Mouse (Mus musculus) layer of hippocampus, adult 9-11 months (tissue): ENCODE measurements around the gene Scn3a.
"Not testable (repeated sequence)": the region's sequence is repeated elsewhere in the genome, so short reads cannot be mapped to it uniquely, and the experiment has no call there.

ENCODE experiments used
- DNase-seq: peaks from one replicate; pipeline ENCODE4 v3.0.0; 2022

Gene Scn3a

DNA sequence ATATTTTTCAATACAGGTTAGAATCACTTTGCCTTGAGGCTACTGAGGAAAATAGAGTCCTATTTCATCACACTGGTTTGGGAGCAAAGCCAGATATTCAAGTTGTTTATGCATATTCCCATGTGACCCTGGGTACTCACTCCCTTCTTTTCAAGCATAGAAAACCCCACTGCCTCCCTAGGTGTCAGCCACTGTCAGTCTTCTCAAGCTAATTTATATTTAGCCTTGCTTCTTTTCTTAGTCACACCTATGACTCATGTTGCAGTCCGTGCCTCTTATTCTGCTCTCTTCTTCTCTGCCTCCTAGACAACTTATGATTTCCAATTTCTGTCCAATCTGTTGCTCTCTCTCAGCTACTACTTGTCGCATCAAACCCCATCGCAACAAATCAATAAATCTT lies 84.0 kb downstream of the Scn3a start:
- peak; percentile 6 for DNase-seq

DNA sequence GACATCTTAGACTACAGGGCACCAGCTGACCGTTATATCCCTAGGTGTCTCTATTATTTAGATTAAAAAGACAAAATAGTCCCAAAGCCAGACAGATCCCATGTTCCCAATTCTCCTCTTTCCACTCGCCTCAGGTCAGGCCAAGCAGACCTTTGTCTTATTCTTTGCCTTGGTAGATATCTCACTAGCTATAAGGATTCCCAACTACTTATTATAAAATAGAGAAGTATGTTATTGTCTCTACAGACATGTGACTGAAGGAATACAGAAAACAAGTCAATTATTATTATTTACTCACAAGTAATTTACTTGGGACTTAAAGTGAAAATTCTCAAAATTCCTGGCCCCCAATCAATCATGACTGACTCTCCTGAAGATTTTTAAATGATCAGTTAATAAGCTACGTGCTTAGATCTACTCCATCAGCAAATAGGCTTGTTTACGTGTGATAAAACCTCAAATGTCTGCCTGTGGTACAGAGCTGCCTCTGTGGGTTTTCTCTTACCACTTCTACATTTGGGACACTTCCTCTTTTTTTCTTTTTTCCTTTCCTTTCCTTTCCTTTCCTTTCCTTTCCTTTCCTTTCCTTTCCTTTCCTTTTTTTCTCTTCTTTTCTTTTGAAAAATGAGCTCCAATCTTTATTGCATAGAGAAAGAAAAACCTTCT lies 86.3 kb downstream of the Scn3a start:
- no peak for DNase-seq

GRCm38 (mm10) chr2:65471311-65471882 lies 96.0 kb downstream of the Scn3a start:
- DNase-seq = peak; percentile 10

DNA sequence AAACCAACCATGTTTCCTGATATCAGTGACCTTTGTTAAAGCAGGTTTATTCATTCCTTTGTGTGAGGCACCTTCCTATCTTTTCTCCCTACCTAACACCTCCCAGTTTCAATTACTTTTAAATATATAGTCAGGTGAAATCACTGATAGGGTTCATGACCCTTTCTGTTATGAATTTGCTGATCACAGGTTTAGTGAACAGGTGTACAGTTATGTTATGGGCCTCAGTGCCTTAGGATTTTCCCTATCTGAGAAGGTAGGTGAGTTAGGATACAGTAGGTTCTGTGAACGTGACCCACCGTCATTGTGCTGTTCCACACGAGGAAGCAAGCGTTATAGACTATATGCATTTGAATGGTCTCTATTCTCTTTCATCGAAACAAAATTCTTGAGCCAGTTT lies 101.7 kb downstream of the Scn3a start:
- no peak for DNase-seq

- no peak for DNase-seq
Observed at GRCm38 (mm10) chr2:65453763-65454162, 113.7 kb downstream of the Scn3a start.

DNA sequence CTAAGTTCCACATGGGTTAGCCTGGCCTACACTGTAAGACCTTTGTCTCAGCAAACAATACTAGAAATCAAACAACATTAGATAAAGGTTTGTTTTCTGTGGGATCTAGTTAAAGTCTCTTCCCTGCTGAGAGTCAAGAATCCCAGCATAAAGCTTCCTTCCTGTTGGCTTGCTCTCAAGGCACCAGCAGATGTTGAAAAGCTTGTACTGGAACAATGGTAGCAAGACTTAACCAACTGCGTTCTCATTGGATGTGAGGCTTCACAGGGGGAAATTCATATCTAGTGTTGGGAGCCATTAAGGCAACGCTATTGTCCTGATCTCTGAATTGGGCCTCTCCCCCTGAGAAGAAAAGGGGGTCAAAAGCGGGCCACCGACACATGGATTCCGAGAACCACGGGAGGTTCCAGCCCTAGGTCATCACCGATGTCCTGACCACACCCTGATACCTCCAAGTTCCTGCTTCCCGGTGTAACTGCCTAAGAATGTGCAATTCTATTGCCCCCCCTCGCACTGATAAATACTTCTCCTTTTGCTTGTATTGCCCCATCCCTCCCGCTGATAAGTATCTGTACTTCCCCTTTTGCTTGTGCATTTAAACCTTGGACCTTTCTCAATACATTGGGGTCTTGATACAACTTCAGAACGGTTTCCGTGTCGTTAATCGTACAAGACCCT lies 115.9 kb downstream of the Scn3a start:
- DNase-seq = not testable (repeated sequence)

GRCm38 (mm10) chr2:65450449-65451360 lies 116.7 kb downstream of the Scn3a start:
- DNase-seq = peak; percentile 52

GRCm38 (mm10) chr2:65449126-65449828 lies 118.2 kb downstream of the Scn3a start:
- DNase-seq = no peak

- no peak for DNase-seq
Observed at GRCm38 (mm10) chr2:65443082-65443481, 124.3 kb downstream of the Scn3a start.

GRCm38 (mm10) chr2:65441566-65441965 lies 125.9 kb downstream of the Scn3a start:
- peak; percentile 72 for DNase-seq

GRCm38 (mm10) chr2:65441110-65441509 lies 126.3 kb downstream of the Scn3a start:
- DNase-seq = peak; percentile 60

DNA sequence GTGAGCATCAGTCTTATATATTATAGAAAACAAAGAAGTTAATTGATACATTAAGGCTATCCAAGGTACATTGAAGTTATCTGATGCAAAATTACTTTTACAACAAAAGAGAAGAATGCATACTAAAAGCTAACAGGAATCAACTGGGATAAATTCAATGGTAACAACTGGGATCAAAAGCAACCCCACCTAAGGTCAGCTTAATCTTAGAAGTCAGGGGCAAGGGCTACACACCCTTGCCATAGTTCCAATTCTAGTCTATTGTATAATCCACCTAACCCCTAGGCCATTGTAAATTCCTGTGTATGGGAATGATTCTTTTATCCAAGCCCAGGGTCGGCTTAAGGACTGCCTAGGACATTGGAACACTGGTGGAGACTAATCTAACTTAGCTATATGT lies 130.5 kb downstream of the Scn3a start:
- no peak for DNase-seq

DNA sequence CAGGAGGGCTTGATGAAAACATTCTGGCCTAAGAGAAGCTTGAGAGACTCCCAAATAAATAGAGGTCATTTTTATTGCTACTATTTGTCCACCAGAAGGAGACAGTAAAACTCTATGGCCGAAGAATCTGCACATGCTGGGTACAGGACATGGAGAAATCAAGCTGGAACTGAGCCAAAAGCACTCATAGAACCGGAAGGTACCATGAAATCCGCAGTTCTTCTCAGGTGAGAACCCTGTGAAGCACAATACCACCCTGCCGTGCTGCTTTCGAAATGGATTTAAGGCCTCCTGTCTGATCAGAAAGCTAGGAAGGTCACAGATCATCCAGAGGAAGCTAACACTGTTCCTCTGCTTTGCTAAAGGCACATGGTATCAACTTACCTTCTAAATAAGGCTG lies 143.9 kb downstream of the Scn3a start:
- DNase-seq = no peak

DNA sequence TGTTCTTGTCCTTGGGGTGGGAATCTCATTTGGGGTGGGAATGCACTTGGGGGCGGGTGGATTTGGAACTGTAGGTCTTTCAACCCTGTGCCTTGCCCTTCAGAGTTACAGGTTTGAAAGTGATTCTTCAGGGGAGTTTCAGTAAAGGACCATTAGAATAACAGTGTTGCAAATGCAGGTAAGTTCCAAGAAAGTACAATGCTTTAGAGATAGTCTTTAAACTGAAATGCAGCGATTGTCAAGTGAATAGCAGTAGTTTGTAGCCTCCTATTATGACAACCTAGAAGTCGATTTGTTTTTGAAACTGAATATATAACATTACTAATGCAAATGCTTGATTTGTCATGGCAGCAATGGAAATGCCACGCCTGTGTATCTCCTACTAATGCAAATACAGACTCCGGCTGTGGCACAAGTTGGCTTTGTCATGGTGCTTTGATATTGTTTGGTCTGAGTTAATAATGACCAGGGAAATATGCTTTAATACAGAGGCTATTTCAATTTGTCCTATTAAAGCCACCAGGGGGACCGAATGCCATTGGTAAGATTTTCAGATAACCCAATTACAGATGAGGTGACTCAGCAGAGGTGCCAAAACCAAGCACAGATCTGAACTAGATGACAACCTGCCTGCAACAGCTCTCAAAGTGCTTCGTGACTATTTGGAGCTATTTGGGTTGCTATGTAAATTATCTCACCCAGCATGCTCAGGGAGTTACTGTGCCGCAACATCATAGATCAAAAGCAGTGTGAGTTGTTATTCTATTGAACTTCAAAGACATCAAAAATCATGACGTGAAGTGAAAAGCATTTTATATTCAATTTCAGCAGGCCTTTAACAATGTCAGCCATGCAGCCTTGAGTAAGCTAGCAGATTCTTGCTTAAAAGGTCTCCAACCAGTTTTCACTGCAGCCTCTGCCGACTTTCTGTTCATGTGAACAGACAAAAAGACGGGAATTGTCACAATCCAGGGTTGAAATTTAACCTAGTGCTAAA lies 145.9 kb downstream of the Scn3a start:
- no peak for DNase-seq

DNA sequence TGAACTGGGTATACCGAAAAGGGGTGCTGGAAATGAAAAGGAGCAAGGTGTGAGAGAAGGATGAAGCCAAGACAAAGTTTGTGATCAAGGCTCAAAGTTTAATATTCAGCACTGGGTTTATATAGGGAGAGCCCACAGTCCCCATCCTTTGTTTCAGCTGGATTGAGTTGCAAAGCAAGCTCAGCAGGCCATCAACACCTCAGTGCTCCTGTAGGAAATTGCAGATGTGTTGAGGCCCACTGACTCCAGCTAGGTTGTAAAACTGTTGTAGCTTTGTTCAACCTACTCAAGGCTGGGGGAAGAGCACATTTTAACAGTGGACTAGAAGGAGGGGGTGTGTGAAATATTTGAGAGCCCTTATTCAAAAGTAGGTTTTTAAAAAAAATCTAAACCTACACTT lies 148.8 kb downstream of the Scn3a start:
- no peak for DNase-seq

DNA sequence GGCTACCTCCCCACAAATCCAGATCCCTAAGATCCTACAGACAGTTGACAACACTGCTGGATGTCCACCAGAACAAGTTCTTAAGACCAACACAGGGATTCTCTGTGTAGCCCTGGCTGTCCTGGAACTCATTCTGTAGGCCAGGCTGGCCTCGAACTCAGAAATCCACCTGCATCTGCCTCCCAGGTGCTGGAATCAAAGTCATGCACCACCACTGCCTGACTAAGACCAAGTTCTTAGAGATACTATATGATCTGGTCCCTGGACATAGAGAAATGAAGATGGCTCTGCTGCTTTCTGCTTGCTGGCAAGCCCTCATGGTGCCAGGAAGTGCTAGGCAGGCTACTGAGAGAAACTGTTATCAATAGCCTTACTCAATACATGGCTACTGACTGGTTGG lies 150.9 kb downstream of the Scn3a start:
- DNase-seq = no peak

GRCm38 (mm10) chr2:65415294-65415693 lies 152.1 kb downstream of the Scn3a start:
- DNase-seq = no peak

DNA sequence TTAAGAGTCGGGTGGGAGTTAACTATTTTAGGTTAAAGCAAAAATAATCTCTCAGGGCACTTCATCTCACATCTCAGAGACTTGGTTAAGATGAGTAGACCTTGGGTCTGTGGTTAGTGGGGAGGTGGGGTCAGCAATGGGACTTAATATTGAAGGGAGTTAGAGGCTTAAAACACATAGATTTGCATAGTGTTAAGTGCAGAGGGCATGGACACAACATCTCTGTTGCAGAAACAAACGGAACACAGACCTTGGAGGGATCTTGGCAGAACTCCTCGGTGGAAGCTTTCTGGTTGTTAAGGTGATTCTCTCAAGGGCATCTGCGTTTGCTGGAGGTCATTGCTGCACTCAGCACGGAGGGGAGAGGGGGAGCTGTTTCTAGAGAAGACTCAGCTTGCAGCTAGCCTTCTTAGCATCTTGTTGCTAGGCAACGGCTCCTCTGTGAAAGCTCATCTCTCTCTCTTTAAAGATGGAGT lies 152.6 kb downstream of the Scn3a start:
- DNase-seq = peak; percentile 85

GRCm38 (mm10) chr2:65414237-65414636 lies 153.2 kb downstream of the Scn3a start:
- DNase-seq = no peak

DNA sequence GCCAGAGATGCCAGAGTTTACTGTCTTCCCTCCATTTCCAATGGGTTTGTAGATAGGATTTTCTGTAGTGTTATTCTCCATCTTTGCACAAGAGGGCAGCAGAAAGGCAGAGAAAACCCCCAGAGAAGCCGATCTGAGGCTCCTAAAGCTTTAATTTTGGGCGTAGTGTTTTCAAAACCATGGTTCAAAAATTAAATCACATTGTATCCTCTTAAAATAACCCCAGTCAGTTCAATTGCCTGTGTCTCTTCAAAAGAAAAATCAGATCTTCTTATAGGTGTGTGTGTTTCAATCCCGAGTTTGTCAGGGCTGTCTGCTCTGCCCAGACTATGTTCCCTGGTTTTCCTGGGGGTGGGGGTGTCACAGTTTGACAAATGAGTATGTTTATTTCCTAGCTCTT lies 153.7 kb downstream of the Scn3a start:
- DNase-seq = peak; percentile 49
